Mouse (Mus musculus): ENCODE data around the gene Crtap. TPM values are rescaled to one million over a fixed set of nuclear protein-coding genes. Genes with fewer than 3 reads are reported as not detected.

Gene Crtap
- 34.3 and 82.7 TPM in 2 replicates for polyA plus RNA-seq (2012; rRNA removed)

GRCm38 (mm10) chr9:114389905-114390748, at the start of gene Crtap:
TSS of gene Crtap (minus strand) at chr9:114390675.

GRCm38 (mm10) chr9:114400949-114401684, 10.6 kb upstream of the Crtap start, which contains the start of the genes Glb1 and Tmppe:
TSS of gene Glb1 (plus strand) at chr9:114401076.
TSS of gene Tmppe (plus strand) at chr9:114401105.

GRCm38 (mm10) chr9:114329855-114330254, 60.6 kb downstream of the Crtap start, which contains the start of gene Bcl2a1c:
TSS of gene Bcl2a1c (plus strand) at chr9:114330135.

Other genes with a start within 250 kb of the Crtap start
- gene Bcl2a1c, start 60.5 kb downstream of the Crtap start, polyA plus RNA-seq (2012; rRNA removed), result not detected in 2 replicates
- gene Glb1, start 10.4 kb upstream of the Crtap start, polyA plus RNA-seq (2012; rRNA removed), result 23.7 and 24.2 TPM in 2 replicates
- gene Tmppe, start 10.4 kb upstream of the Crtap start, polyA plus RNA-seq (2012; rRNA removed), result 2.1 and 3.0 TPM in 2 replicates
- gene Ccr4, start 114.2 kb upstream of the Crtap start, polyA plus RNA-seq (2012; rRNA removed), result 0.06 and 0.13 TPM in 2 replicates
- not detected in 2 replicates for gene C130032M10Rik, start 125.0 kb upstream of the Crtap start, polyA plus RNA-seq (2012; rRNA removed)
- gene Trim71, start 173.7 kb upstream of the Crtap start, polyA plus RNA-seq (2012; rRNA removed), result not detected in 2 replicates
- gene Cnot10, start 249.5 kb upstream of the Crtap start, polyA plus RNA-seq (2012; rRNA removed), result 6.0 and 8.6 TPM in 2 replicates